Mouse (Mus musculus): Measurements from ENCODE around the gene Ndufs3. TPM values are rescaled to one million over a fixed set of nuclear protein-coding genes. Genes with fewer than 3 reads are reported as not detected.

Gene Ndufs3
- polyA plus RNA-seq, 1 experiment from 2014 or later: 239 TPM

DNA sequence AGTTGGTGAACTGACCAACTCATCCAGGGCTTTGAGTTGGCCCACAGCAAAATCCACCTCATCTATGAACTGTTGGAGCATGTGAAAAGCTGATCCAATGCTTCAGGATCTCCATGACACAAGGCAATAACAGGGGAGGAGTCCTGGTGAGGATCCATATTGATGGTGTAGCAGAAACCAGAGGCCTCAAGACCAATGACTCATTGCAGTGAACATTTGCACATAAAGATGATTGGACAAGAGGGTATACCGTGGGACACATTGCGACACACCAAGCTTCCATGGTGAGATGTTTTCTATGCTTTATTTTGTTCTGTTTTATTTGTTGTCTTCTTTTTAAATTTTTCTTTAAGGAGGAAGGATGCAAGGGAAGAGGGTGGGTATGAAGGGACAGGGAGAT is 18.0 kb upstream of the Ndufs3 start:
- no peaks in the 10 kb centered on the region for H3K9me3 ChIP-seq (replicated peaks)
- H3K4me3 ChIP-seq (replicated peaks): no peak overlapping the region
- no peaks in the 10 kb centered on the region for H3K27me3 ChIP-seq (replicated peaks)
- H3K9ac ChIP-seq (replicated peaks): no peak overlapping the region
- ATAC-seq (ENCODE audit: low FRiP score): no peak
- peaks cover 3% of the 10 kb centered on the region for H3K4me1 ChIP-seq
- WGBS: 90% methylated on average over 2 of the region's 2 CpGs
- no peaks in the 10 kb centered on the region for H3K36me3 ChIP-seq
- H3K27ac ChIP-seq (replicated peaks): no peak overlapping the region
- H3K4me2 ChIP-seq: no peak overlapping the region

DNA sequence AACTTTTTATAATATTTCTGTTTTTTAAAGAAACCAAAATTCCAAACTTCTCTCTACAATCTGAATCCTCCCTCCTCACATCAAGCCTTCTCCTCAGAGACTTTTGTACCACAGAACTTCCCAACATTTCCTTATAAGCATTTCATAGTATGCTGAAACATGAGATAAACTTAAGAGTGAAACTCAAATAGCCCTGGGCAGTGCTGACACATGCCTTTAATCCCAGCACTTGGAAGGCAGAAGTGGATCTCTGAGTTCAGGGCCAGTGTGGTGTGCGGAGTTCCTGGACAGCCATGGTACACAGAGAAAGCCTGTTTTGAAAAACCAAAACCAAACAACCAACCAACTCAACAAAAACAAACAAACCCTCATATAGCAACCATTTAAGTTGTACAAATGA is 16.6 kb upstream of the Ndufs3 start:
- Histone ChIP-seq H3K27ac (replicated peaks) (no peak overlapping the region), H3K9ac (replicated peaks) (no peak overlapping the region), H3K36me3 (no peaks in the 10 kb centered on the region), H3K4me3 (replicated peaks) (no peak overlapping the region), H3K4me1 (peaks cover 14% of the 10 kb centered on the region), H3K4me2 (no peak overlapping the region), H3K27me3 (replicated peaks) (no peaks in the 10 kb centered on the region), H3K9me3 (replicated peaks) (no peaks in the 10 kb centered on the region)
- ATAC-seq (ENCODE audit: low FRiP score): no peak
- WGBS: 92% methylated on average over 1 of the region's 1 CpGs

DNA sequence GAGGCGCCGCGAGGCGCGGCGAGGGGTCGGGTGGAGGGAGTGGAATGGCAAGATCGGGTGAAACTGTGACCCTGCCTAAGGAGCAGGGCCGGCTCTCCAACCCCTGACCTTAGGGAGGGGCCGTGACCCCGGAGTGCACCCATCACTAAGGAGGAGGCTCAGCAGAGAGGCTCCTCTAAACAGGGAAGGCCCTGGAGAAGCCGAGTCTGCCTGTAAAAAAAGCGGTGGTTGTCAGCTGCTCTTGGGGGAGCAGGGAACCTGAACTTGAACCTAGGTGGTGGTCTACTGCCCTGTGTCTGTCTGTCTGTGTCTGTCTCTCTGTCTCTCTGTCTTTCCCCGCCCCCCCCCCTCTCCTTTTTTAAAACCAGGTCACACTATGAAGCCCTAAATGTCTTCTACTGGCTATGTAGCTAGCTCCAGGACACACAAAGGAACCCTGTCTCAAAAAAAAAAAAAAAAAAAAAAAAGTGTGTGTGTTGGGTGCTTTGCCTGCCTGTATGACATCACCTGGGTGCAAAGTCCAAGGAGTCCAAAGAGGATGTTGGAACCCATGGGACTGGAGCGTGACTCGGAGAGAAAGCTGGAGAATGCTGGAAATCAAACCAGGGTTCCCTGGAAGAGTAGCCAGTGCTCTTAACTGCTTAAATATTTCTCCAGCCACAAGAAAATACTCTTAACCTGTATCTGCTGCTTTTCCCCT is 13.5 kb upstream of the Ndufs3 start:
- 11% methylated on average over 13 of the region's 16 CpGs for WGBS
- H3K4me3 ChIP-seq (replicated peaks): peak overlapping the region; percentile 53
- peak overlapping the region; percentile 90 for H3K27ac ChIP-seq (replicated peaks)
- H3K27me3 ChIP-seq (replicated peaks): no peaks in the 10 kb centered on the region
- H3K4me2 ChIP-seq: peak overlapping the region; percentile 85
- 0 out of 2 replicates have a peak, but pooled peaks cover 2% of the 10 kb centered on the region for H3K36me3 ChIP-seq
- no peaks in the 10 kb centered on the region for H3K9me3 ChIP-seq (replicated peaks)
- peak overlapping the region; percentile 72 for H3K9ac ChIP-seq (replicated peaks)
- ATAC-seq (ENCODE audit: low FRiP score): peak; percentile 63
- peaks cover 32% of the 10 kb centered on the region for H3K4me1 ChIP-seq

DNA sequence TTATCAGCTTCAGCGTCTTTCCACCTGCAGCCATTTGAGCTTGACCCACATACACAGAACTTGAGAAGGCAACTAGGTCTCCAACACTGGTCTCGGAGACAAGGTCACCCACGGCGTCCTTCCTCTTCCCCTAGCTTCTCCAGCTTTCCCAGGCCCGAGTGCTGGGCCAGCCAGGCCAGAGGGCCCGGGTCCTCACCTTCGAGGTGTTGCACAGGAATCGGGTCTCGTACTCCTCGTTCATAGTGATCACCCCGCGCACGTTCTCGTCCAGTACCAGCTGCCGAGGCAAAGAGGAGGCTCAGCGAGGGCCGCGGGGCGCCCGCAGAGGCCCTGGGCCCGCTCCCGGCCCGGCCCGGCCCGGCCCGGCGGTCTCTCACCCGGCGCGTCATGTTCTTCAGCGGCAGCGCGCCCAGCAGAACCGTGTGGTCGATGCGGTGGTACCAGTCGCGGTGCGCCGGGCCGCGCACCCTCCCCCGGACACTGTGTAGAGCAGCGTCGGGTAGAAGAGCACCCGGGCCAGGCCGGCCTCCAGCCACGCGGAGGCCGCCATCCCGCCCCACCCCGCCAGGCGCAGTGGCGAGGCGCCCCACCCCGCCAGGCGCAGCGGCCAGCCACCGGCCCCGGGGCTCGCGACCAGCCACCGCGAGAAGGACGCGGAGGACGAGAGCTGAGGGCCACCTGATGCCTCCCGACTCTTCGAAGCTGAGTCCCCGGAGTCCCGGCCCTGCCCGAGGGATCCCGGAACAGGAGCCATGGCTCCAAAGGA is 12.8 kb upstream of the Ndufs3 start:
- Histone ChIP-seq H3K27me3 (replicated peaks) (no peaks in the 10 kb centered on the region), H3K36me3 (0 out of 2 replicates have a peak, but pooled peaks cover 4% of the 10 kb centered on the region), H3K9me3 (replicated peaks) (no peaks in the 10 kb centered on the region), H3K27ac (replicated peaks) (peak overlapping the region; percentile 90), H3K4me1 (peaks cover 32% of the 10 kb centered on the region), H3K9ac (replicated peaks) (peak overlapping the region; percentile 72), H3K4me3 (replicated peaks) (peak overlapping the region; percentile 53), H3K4me2 (peak overlapping the region; percentile 85)
- 2% methylated on average over 65 of the region's 73 CpGs for WGBS
- peak; percentile 88 for ATAC-seq (ENCODE audit: low FRiP score)

DNA sequence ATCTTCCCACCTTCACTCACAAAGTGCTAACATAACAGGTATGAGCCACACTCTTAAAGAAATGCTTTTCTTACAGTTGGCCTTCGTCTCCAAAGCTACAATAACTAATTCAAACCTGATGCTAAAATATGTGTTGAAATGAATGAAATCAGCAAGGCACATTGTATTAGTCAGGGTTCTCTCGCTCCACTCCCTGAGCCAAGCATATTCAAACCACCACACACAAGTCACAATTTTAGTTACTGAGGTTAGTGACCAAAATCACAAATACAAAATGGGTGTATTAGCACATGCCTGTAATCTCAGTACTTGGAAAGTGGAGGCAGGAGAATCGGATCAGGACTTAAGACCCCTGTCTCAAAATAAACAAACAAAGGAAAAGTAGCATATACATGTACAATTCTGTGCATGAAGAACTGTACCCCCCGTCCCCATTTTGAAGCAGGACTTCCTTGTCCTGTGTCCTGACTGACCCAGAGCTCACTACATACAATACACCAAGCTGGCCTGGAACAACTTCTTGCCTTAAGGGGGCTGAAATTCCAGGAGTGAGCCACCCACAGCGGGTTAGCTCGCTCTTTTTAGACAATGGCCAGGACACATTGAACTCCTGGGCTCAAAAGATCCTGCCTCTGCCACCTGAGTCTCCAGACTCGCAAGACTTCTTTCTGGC is 12.1 kb upstream of the Ndufs3 start:
- H3K9me3 ChIP-seq (replicated peaks): no peaks in the 10 kb centered on the region
- H3K4me3 ChIP-seq (replicated peaks): peak overlapping the region; percentile 53
- H3K4me2 ChIP-seq: peak overlapping the region; percentile 85
- no peak for ATAC-seq (ENCODE audit: low FRiP score)
- no peaks in the 10 kb centered on the region for H3K27me3 ChIP-seq (replicated peaks)
- WGBS: 30% methylated on average over 7 of the region's 7 CpGs
- peak overlapping the region; percentile 90 for H3K27ac ChIP-seq (replicated peaks)
- H3K36me3 ChIP-seq: peaks cover 8% of the 10 kb centered on the region
- peak overlapping the region; percentile 72 for H3K9ac ChIP-seq (replicated peaks)
- peaks cover 32% of the 10 kb centered on the region for H3K4me1 ChIP-seq

DNA sequence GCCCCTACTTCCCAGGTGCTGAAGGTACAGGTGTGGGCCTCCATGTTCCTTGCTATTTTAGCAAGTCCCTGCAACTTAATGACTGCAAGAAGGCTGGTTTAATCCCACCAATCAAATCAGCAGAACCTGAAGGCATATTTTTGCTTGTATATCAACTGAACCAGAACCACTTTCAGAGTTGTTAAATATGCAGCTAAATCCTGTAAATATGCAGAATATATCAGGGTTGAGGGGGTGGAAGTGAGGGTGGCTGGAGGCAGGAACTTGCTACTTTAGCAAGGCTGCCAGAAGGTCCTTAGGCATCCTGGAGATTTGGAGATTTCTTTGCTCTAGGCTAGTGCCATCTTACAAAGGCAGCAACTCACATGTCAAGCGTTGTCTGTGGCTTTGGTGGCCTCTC is 10.9 kb upstream of the Ndufs3 start:
- Histone ChIP-seq H3K4me3 (replicated peaks) (no peak overlapping the region), H3K4me2 (peak overlapping the region; percentile 85), H3K4me1 (peaks cover 32% of the 10 kb centered on the region), H3K27ac (replicated peaks) (no peak overlapping the region), H3K9me3 (replicated peaks) (no peaks in the 10 kb centered on the region), H3K36me3 (peaks cover 18% of the 10 kb centered on the region), H3K27me3 (replicated peaks) (no peaks in the 10 kb centered on the region), H3K9ac (replicated peaks) (0 out of 2 replicates have a peak overlapping the region, but pooled peaks have one; percentile 7)
- 48% methylated on average over 1 of the region's 1 CpGs for WGBS
- ATAC-seq (ENCODE audit: low FRiP score): no peak

DNA sequence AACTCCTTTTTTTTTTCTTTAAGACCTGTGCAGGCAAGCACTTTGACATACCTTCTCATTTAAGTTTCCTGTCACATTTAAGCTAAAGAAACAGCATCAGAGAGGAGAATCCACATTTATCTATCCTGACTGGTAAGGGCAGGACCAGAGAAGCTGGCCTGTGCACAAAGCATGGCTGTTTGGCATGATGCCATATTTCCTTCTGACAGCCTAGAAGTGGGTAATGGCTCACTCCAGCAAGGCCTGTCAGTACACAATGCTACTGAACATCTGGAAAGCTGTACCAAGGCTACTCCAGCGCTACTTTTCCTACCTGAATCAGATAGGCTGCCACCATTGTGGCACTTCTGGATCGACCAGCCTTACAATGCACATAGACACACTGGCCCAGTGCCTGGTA is 9.0 kb upstream of the Ndufs3 start:
- ATAC-seq (ENCODE audit: low FRiP score): no peak
- no peak overlapping the region for H3K9ac ChIP-seq (replicated peaks)
- no peak overlapping the region for H3K4me3 ChIP-seq (replicated peaks)
- 77% methylated on average over 2 of the region's 2 CpGs for WGBS
- 0 out of 2 replicates have a peak overlapping the region, but pooled peaks have one; percentile 33 for H3K27ac ChIP-seq (replicated peaks)
- H3K4me2 ChIP-seq: no peak overlapping the region
- peaks cover 36% of the 10 kb centered on the region for H3K36me3 ChIP-seq
- no peaks in the 10 kb centered on the region for H3K27me3 ChIP-seq (replicated peaks)
- no peaks in the 10 kb centered on the region for H3K9me3 ChIP-seq (replicated peaks)
- H3K4me1 ChIP-seq: peaks cover 32% of the 10 kb centered on the region

DNA sequence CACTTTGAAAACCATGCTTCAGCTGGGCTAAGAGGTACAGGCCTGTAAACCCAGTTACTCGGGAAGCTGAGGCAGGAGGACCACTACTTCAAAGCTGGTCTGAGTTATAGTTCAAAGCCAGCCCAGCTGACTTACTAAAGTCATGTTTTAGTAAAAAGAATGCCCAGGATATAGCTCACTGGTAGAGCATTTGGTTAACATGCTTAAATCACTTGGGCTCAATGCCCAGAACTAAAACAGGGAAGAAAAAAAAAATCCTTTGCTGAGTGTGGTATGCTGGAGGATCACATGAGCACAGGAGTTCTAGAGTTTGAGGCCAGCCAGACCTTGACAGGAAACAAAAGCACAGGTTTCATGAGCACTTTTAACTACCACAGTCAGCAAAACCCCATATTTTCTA is 7.0 kb upstream of the Ndufs3 start:
- Histone ChIP-seq H3K36me3 (peaks cover 50% of the 10 kb centered on the region), H3K9ac (replicated peaks) (no peak overlapping the region), H3K27ac (replicated peaks) (no peak overlapping the region), H3K4me3 (replicated peaks) (no peak overlapping the region), H3K27me3 (replicated peaks) (no peaks in the 10 kb centered on the region), H3K9me3 (replicated peaks) (no peaks in the 10 kb centered on the region), H3K4me2 (no peak overlapping the region), H3K4me1 (peaks cover 33% of the 10 kb centered on the region)
- ATAC-seq (ENCODE audit: low FRiP score): no peak
- WGBS: 82% methylated on average over 1 of the region's 1 CpGs

DNA sequence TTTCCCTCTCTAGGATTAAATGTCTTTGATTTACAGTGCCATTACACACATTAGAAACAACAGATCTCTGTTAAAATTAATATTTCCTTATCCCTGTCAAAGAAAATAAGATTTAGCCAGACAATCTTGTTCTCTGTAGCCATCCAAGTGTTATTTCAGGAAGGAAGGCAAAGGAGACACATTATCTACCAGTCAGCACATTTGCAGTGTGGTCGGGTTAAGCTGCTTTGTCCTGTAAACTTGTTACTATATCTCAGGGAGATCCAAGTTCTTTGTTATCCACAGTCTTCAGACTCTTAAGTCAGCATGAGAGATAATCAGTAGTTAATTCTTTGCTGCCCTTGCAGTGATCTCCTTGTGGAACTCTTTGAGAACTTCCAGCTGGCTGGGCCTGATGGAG is 6.2 kb upstream of the Ndufs3 start:
- no peak overlapping the region for H3K4me2 ChIP-seq
- no peak overlapping the region for H3K4me3 ChIP-seq (replicated peaks)
- no peaks in the 10 kb centered on the region for H3K9me3 ChIP-seq (replicated peaks)
- no peak for ATAC-seq (ENCODE audit: low FRiP score)
- H3K9ac ChIP-seq (replicated peaks): no peak overlapping the region
- H3K27ac ChIP-seq (replicated peaks): no peak overlapping the region
- WGBS: 85% methylated on average over 1 of the region's 1 CpGs
- peaks cover 50% of the 10 kb centered on the region for H3K36me3 ChIP-seq
- H3K27me3 ChIP-seq (replicated peaks): no peaks in the 10 kb centered on the region
- peaks cover 33% of the 10 kb centered on the region for H3K4me1 ChIP-seq

DNA sequence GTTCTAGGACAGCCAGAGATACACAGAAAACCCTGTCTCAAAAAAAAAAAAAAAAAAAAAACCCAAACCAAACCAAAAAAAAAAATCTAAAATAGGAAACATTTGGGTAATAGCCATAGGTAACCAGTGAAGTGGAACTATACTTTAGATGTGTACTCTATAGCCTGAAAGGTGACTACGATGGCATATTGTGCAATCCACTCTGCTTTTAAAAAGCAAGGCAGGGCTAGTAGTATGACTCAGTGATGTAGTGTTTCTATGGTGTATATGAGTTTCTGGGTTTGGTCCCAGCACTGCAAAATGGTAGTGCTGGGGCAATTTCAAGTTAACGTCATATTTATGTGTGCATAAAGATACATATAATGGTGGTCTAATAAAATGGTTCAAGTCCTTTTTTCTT is 2.1 kb upstream of the Ndufs3 start:
- no peak overlapping the region for H3K9ac ChIP-seq (replicated peaks)
- no peak overlapping the region for H3K4me3 ChIP-seq (replicated peaks)
- ATAC-seq (ENCODE audit: low FRiP score): no peak
- no peak overlapping the region for H3K4me2 ChIP-seq
- peaks cover 40% of the 10 kb centered on the region for H3K4me1 ChIP-seq
- 90% methylated on average over 2 of the region's 2 CpGs for WGBS
- H3K36me3 ChIP-seq: peaks cover 51% of the 10 kb centered on the region
- H3K27me3 ChIP-seq (replicated peaks): no peaks in the 10 kb centered on the region
- H3K27ac ChIP-seq (replicated peaks): no peak overlapping the region
- H3K9me3 ChIP-seq (replicated peaks): no peaks in the 10 kb centered on the region

DNA sequence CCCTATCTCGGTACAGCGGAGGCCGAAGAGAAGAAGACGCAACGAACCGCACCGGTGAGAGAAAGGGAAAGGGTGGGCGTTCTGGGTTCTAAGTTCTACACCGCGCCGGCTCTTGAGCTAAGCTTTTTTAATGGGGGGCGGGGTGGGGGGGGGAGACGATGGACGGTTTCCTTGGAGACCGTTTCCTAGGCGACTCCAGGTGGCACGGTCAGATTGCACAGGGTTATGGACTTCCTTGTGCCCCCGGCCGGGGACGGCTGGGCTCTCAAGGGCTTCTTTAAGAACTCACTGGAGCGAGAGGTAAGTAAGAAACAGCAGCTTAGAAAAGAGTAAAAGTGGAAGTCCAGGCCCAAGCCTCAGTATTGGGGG is 213 bp upstream of the Ndufs3 start:
- Histone ChIP-seq H3K27me3 (replicated peaks) (no peaks in the 10 kb centered on the region), H3K4me2 (peak overlapping the region; percentile 75)

More for the DNA sequence above, 213 bp upstream of the Ndufs3 start:
- Histone ChIP-seq H3K9me3 (replicated peaks) (no peaks in the 10 kb centered on the region), H3K9ac (replicated peaks) (peak overlapping the region; percentile 73), H3K4me3 (replicated peaks) (peak overlapping the region; percentile 80), H3K36me3 (peaks cover 44% of the 10 kb centered on the region), H3K27ac (replicated peaks) (peak overlapping the region; percentile 94), H3K4me1 (peaks cover 40% of the 10 kb centered on the region)
- peak; percentile 65; the same call in 1 of the 2 replicates for ATAC-seq (ENCODE audit: low FRiP score)
- under 1% methylated on average over 21 of the region's 21 CpGs for WGBS

Data from neural tube, embryonic 15.5 days (tissue).